Mouse (Mus musculus) bone marrow, adult 2 months (tissue): Measurements from ENCODE around the gene Adap1.

Experiments used
- CTCF ChIP-seq: fragments of 200-500 bp; IDR thresholded peaks from 2 replicates; pipeline ENCODE4 v1.5.1; 2011; ENCODE audit warnings: low read length, control low read depth; ENCODE audit not compliant: control insufficient read depth, insufficient read depth
- POLR2A ChIP-seq: fragments of 200-500 bp; IDR thresholded peaks from 2 replicates; pipeline ENCODE4 v1.6.1; 2011; ENCODE audit warnings: low read depth, mild to moderate bottlenecking, control low read depth, low read length, borderline replicate concordance; ENCODE audit not compliant: control insufficient read depth

- TF ChIP-seq CTCF, result no peak
- no peak for TF ChIP-seq POLR2A
These were observed 102.1 kb downstream of the Adap1 start for GRCm38 (mm10) chr5:139223331-139223730.
